Mouse (Mus musculus): ENCODE data around the gene Dchs2.

Gene Dchs2

GRCm38 (mm10) chr3:83345928-83346327 lies 218.2 kb downstream of the Dchs2 start:
- H3K36me3 ChIP-seq (ENCODE audit: control insufficient read depth, insufficient read depth, low read length, poor library complexity, severe bottlenecking): no peaks in the 10 kb centered on the region
- no peak for DNase-seq (ENCODE audit: low read depth, low spot score)
- H3K27me3 ChIP-seq (ENCODE audit: control insufficient read depth, insufficient read depth, low read length, poor library complexity, severe bottlenecking): no peaks in the 10 kb centered on the region

GRCm38 (mm10) chr3:83368500-83369068 lies 240.8 kb downstream of the Dchs2 start:
- Histone ChIP-seq H3K27me3 (ENCODE audit: control insufficient read depth, insufficient read depth, low read length, poor library complexity, severe bottlenecking) (no peaks in the 10 kb centered on the region), H3K36me3 (ENCODE audit: control insufficient read depth, insufficient read depth, low read length, poor library complexity, severe bottlenecking) (no peaks in the 10 kb centered on the region)
- no peak for DNase-seq (ENCODE audit: low read depth, low spot score)

- Histone ChIP-seq H3K27me3 (ENCODE audit: control insufficient read depth, insufficient read depth, low read length, poor library complexity, severe bottlenecking) (no peaks in the 10 kb centered on the region), H3K36me3 (ENCODE audit: control insufficient read depth, insufficient read depth, low read length, poor library complexity, severe bottlenecking) (no peaks in the 10 kb centered on the region)
- DNase-seq (ENCODE audit: low read depth, low spot score): no peak
These were observed 242.1 kb downstream of the Dchs2 start for GRCm38 (mm10) chr3:83369871-83370270.

GRCm38 (mm10) chr3:83374333-83374732 lies 246.6 kb downstream of the Dchs2 start:
- Histone ChIP-seq H3K27me3 (ENCODE audit: control insufficient read depth, insufficient read depth, low read length, poor library complexity, severe bottlenecking) (no peaks in the 10 kb centered on the region), H3K36me3 (ENCODE audit: control insufficient read depth, insufficient read depth, low read length, poor library complexity, severe bottlenecking) (no peaks in the 10 kb centered on the region)
- DNase-seq (ENCODE audit: low read depth, low spot score): no peak

- no peaks in the 10 kb centered on the region for H3K36me3 ChIP-seq (ENCODE audit: control insufficient read depth, insufficient read depth, low read length, poor library complexity, severe bottlenecking)
- no peak for DNase-seq (ENCODE audit: low read depth, low spot score)
- H3K27me3 ChIP-seq (ENCODE audit: control insufficient read depth, insufficient read depth, low read length, poor library complexity, severe bottlenecking): no peaks in the 10 kb centered on the region
These were observed 249.1 kb downstream of the Dchs2 start for GRCm38 (mm10) chr3:83376834-83377233.

Data from splenic B cell, adult 2 months (primary cell).